Mouse (Mus musculus) lung, postnatal 0 days (tissue): ENCODE measurements around the gene Itgb5. TPM values are rescaled to one million over a fixed set of nuclear protein-coding genes. Genes with fewer than 3 reads are reported as not detected.

Experiments used
- ATAC-seq: fragments of 200-750 bp; cut with Nextera tagmentation; 2 replicates; pipeline ENCODE4 v1.8.0; 2017; ENCODE audit warnings: moderate library complexity
- DNase-seq: peaks from one replicate; pipeline ENCODE4 v3.0.0-alpha.2; 2016; ENCODE audit warnings: low spot score
- H3K27ac ChIP-seq: fragments of 300-500 bp; sonication (generic); 2 replicates; pipeline ENCODE4 v1.5.1; 2014; ENCODE audit warnings: antibody characterized with exemption, mild to moderate bottlenecking, low read length, mixed read lengths
- H3K27me3 ChIP-seq: fragments of 300-500 bp; sonication (generic); replicated peaks from 2 replicates; pipeline ENCODE4 v1.6.1; 2014; ENCODE audit warnings: low read length, mixed read lengths; ENCODE audit not compliant: insufficient read depth
- H3K36me3 ChIP-seq: fragments of 300-500 bp; sonication (generic); 2 replicates; pipeline ENCODE4 v1.6.1; 2014; ENCODE audit warnings: low read length, mixed read lengths; ENCODE audit not compliant: insufficient read depth
- H3K4me1 ChIP-seq: fragments of 300-500 bp; sonication (generic); 2 replicates; pipeline ENCODE4 v1.6.1; 2014; ENCODE audit warnings: antibody characterized with exemption, low read depth, low read length, mixed read lengths; ENCODE audit not compliant: insufficient read depth
- H3K4me2 ChIP-seq: fragments of 300-500 bp; sonication (generic); replicated peaks from 2 replicates; pipeline ENCODE4 v1.6.1; 2014; ENCODE audit warnings: low read depth, mild to moderate bottlenecking, low read length, moderate library complexity, mixed read lengths
- H3K4me3 ChIP-seq: fragments of 300-500 bp; sonication (generic); 2 replicates; pipeline ENCODE4 v1.5.1; 2014; ENCODE audit warnings: low read depth, low read length
- H3K9ac ChIP-seq: fragments of 300-500 bp; sonication (generic); replicated peaks from 2 replicates; pipeline ENCODE4 v1.6.1; 2014; ENCODE audit warnings: low read depth, mild to moderate bottlenecking
- H3K9me3 ChIP-seq: fragments of 300-500 bp; sonication (generic); 2 replicates; pipeline ENCODE4 v1.6.1; 2016; ENCODE audit warnings: low read length, mixed read lengths
- CTCF ChIP-seq: IDR thresholded peaks from 2 replicates; pipeline ENCODE4 v1.5.1; 2016; ENCODE audit warnings: antibody characterized with exemption, mild to moderate bottlenecking
- EP300 ChIP-seq: IDR thresholded peaks from 2 replicates; pipeline ENCODE4 v1.6.1; 2016; ENCODE audit warnings: antibody characterized with exemption, mild to moderate bottlenecking, control low read depth
- WGBS: fragments of 180-500 bp; shearing (Covaris S2); extraction: QIAGEN DNeasy Blood & Tissue Kit; methylation state at CpG from one replicate; pipeline ENCODE4 v1.1.7; 2014; 5-methylcytosine and 5-hydroxymethylcytosine counted together
- polyA plus RNA-seq: library from polyadenylated mRNA; unstranded; fragments of >200 nt; fragmentation: Nextera tagmentation; extraction: Ambion mirVana; gene quantifications from 2 replicates; pipeline ENCODE4 v1.2.1, GENCODE M21; 2015

The Itgb5 gene
- polyA plus RNA-seq, 1 experiment from 2014 or later: 34.5 TPM

DNA sequence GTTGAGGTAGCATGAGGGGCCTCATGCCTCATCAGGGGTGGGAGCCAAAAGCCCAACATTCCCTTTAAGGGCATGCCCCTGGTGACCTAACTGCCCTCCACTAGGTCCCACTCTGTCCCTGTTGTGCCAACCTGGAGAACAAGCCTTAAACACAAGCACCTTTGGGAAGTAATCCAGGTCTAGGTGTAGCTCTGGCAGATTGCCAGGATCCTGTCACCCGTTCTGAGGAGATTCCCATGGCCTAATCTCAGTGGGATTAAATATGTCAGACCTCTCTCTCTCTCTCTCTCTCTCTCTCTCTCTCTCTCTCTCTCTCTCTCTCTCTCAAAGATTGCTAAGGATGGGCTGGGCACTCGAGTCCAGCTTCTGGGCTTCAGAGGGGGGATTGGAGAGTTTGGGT, 102.2 kb downstream of the Itgb5 start:
- DNase-seq (no peak), ATAC-seq (no peak)
- Histone ChIP-seq H3K27ac (no peak overlapping the region), H3K9me3 (no peaks in the 10 kb centered on the region), H3K4me2 (no peak overlapping the region), H3K9ac (no peak overlapping the region), H3K4me1 (peaks cover 21% of the 10 kb centered on the region; the same call in 1 of the 2 replicates), H3K27me3 (no peaks in the 10 kb centered on the region), H3K4me3 (no peak overlapping the region), H3K36me3 (no peaks in the 10 kb centered on the region)
- WGBS: 33% methylated on average over 2 of the region's 2 CpGs
- TF ChIP-seq EP300 (no peak), CTCF (no peak)

DNA sequence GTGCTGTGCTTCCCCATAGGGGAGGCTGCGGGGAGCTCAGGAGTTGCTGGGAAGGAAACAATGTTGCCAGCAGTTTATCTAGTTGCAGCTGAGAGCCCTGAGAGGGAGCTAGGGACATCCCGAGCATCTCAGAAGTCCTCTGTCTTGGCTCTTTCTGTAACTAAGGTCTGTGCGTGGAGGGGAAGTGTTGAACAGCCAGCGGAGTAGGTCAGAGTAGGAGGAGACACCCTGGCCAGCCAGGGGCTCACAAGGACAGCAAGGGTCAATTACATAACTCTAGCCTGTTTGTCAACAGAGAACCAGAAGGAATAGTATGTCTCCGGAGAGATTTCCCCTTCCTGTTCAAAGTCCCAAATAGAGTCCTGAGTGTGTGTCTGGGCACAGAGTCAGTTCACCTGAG, 102.7 kb downstream of the Itgb5 start:
- H3K27ac ChIP-seq: no peak overlapping the region
- no peak overlapping the region for H3K4me3 ChIP-seq
- H3K27me3 ChIP-seq: no peaks in the 10 kb centered on the region
- DNase-seq (no peak), ATAC-seq (no peak; the same call in 1 of the 2 replicates)
- no peak for TF ChIP-seq EP300
- no peak for TF ChIP-seq CTCF
- H3K9ac ChIP-seq: no peak overlapping the region
- H3K4me2 ChIP-seq: no peak overlapping the region
- H3K36me3 ChIP-seq: no peaks in the 10 kb centered on the region
- H3K4me1 ChIP-seq: peaks cover 21% of the 10 kb centered on the region; the same call in 1 of the 2 replicates
- no peaks in the 10 kb centered on the region for H3K9me3 ChIP-seq
- 44% methylated on average over 5 of the region's 5 CpGs for WGBS

DNA sequence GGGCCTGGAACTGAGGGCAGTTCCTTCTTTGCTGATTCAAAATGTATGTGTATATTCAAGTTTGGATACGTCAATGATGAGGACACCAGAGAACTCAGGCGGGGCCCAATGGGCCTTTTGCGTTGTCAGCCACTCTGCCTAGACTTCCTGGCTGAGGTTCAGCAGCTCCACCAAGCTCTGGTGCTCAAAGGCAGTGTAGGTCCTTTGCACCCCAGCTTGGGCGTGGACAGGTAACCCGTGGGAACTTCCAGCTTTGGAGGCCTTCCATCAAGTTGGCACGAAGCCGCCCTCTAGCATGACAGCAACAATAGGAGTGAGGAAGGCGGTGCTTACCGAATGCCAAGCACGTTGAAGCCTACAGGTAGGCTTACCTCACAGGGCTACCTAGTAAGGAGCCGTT, 103.9 kb downstream of the Itgb5 start:
- no peaks in the 10 kb centered on the region for H3K36me3 ChIP-seq
- ATAC-seq (no peak), DNase-seq (no peak)
- 81% methylated on average over 11 of the region's 11 CpGs for WGBS
- no peak for TF ChIP-seq CTCF
- no peak for TF ChIP-seq EP300
- H3K4me3 ChIP-seq: no peak overlapping the region
- H3K9ac ChIP-seq: no peak overlapping the region
- no peak overlapping the region for H3K4me2 ChIP-seq
- H3K4me1 ChIP-seq: peaks cover 18% of the 10 kb centered on the region; the same call in 1 of the 2 replicates
- H3K9me3 ChIP-seq: no peaks in the 10 kb centered on the region
- no peak overlapping the region for H3K27ac ChIP-seq
- H3K27me3 ChIP-seq: no peaks in the 10 kb centered on the region

DNA sequence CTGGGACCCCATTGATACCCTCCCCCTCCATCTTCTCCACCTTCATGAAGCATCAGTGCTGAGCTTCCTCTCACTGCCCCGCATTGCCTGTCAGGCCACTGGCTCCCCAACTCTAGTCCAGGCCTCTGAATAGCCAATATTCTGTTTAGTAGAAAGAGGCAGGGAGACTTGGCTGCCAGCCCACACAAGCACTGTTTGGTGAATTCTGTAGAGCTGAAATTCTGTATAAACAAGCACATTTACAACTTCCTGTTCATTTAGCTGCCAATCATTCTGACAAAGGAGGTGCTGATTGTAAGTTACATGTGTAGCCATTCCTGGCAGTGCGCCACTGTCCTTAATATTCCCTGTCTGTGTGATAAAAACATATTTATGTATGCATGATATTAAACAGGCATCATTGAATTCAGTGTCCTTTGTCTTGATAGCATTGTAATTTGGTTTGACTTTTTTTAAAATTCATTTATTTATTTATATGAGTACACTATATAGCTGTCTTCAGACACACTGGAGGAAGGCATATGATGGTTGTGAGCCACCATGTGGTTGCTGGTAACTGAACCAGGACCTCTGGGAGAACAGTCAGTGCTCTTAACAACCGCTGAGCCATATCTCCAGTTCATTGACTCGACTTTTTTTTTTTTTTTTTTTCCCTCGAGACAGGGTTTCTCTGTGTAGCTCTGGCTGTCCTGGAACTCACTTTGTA, 105.4 kb downstream of the Itgb5 start:
- H3K9me3 ChIP-seq: no peaks in the 10 kb centered on the region
- 35% methylated on average over 5 of the region's 5 CpGs for WGBS
- no peaks in the 10 kb centered on the region for H3K36me3 ChIP-seq
- H3K9ac ChIP-seq: no peak overlapping the region
- no peaks in the 10 kb centered on the region for H3K27me3 ChIP-seq
- H3K27ac ChIP-seq: 0 out of 2 replicates have a peak overlapping the region, but pooled peaks have one; percentile 10
- TF ChIP-seq CTCF (no peak), EP300 (peak; percentile 63)
- ATAC-seq: peak; percentile 16; the same call in 1 of the 2 replicates
- peak; percentile 85 for DNase-seq
- H3K4me1 ChIP-seq: peaks cover 9% of the 10 kb centered on the region; the same call in 1 of the 2 replicates
- H3K4me2 ChIP-seq: no peak overlapping the region
- H3K4me3 ChIP-seq: no peak overlapping the region

DNA sequence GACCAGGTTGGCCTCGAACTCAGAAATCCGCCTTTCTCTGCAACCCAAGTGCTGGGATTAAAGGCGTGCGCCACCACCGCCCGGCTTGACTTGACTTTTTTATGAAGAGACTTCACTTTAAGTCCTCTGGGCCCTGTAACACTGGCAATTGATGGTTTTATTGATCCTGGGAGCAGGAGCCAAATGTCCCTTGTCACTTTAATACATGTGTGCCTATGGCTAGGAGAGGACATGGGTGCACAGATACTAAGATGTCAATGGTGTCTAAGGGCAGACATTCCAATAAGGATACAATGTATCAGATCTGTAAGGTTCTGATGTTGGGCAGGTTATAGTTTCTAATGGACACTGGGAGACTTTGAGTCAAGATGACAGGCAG, 105.9 kb downstream of the Itgb5 start:
- no peaks in the 10 kb centered on the region for H3K27me3 ChIP-seq
- H3K4me1 ChIP-seq: peaks cover 9% of the 10 kb centered on the region; the same call in 1 of the 2 replicates
- no peak overlapping the region for H3K9ac ChIP-seq
- H3K4me2 ChIP-seq: no peak overlapping the region
- no peak overlapping the region for H3K27ac ChIP-seq
- WGBS: 94% methylated on average over 6 of the region's 6 CpGs
- H3K9me3 ChIP-seq: no peaks in the 10 kb centered on the region
- H3K36me3 ChIP-seq: no peaks in the 10 kb centered on the region
- DNase-seq: no peak
- no peak overlapping the region for H3K4me3 ChIP-seq
- TF ChIP-seq EP300 (no peak), CTCF (no peak)
- ATAC-seq: no peak

DNA sequence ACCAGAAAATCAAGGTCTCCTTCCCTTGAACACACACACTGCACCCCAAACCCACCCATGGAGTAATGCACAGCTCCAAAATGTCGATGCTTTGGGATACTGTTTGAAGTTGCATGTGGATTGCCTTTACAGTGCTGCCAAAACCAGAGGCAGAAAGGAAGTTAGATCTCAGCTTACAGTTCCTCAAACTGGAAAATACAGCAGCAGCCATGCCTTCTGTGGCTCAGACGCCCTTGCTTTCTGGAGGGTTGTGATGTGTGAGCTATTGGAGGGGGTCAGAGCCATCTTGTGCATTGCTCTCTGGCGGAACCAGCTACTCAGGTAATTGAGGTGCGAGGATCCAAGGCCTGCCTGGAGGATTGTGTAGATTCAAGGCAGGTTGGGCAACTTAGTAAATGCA, 107.4 kb downstream of the Itgb5 start:
- H3K4me1 ChIP-seq: peaks cover 9% of the 10 kb centered on the region; the same call in 1 of the 2 replicates
- 69% methylated on average over 4 of the region's 4 CpGs for WGBS
- H3K4me2 ChIP-seq: no peak overlapping the region
- H3K9ac ChIP-seq: no peak overlapping the region
- ATAC-seq: no peak
- H3K36me3 ChIP-seq: no peaks in the 10 kb centered on the region
- no peak overlapping the region for H3K4me3 ChIP-seq
- no peak overlapping the region for H3K27ac ChIP-seq
- DNase-seq: no peak
- no peaks in the 10 kb centered on the region for H3K9me3 ChIP-seq
- no peaks in the 10 kb centered on the region for H3K27me3 ChIP-seq
- TF ChIP-seq CTCF: no peak
- no peak for TF ChIP-seq EP300
